Comparison of ENCODE assay signal across 8 mouse cellular contexts in the genomic region with DNA sequence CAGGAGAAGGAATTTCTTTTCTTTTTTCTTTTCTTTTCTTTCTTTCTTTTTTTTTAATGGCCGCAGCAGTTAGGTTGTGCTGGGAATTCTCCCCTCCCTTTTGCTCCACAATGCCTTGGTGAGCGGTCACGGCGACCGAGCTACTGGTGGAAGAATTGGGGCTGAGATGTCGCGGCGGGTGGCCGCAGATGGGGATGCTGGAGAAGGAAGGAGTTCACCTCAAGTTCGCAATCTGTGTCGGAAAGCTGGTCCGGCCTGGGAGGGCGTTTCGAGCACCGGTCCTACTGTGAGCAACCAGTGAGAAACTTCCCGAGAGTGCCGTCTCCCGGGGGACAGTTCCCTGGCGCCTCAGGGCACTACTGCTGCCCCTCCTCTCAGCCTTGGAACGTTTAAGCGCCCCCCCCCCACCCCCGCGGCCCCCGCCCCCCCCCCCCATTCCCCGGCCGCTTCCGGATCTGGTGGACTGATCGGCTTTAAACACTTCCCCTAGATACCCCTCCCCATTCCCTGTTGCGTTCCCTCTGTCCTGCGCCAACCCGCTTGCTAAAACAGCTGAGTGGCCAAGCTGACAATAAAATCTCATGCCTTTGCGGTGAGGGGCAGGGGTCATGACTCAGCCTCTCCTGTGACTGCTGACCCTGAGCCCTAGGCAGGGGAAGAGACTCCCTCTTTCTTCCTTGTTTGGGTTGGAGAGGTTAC. TPM values are rescaled to one million over a fixed set of nuclear protein-coding genes. Genes with fewer than 3 reads are reported as not detected.
DNase-seq lines count a peak whose midpoint lies in the region; ATAC-seq and TF ChIP-seq lines count a peak whose summit lies in the region.

No protein-coding gene starts in this region.

- no peaks in the 10 kb centered on the region for H3K9me3 ChIP-seq in kidney, postnatal 0 days (replicated peaks; ENCODE audit: low read length)
- no peaks in the 10 kb centered on the region for H3K9me3 ChIP-seq in embryonic facial prominence, embryonic 14.5 days (ENCODE audit: control insufficient read depth, low read length)
- no peaks in the 10 kb centered on the region for H3K9me3 ChIP-seq in limb, embryonic 10.5 days (replicated peaks)
- H3K9me3 ChIP-seq in neural tube, embryonic 14.5 days (ENCODE audit: control insufficient read depth, low read length): no peaks in the 10 kb centered on the region

- 0 out of 2 replicates have a peak, but pooled peaks cover 5% of the 10 kb centered on the region for H3K36me3 ChIP-seq in kidney, postnatal 0 days (ENCODE audit: insufficient read depth, low read length)
- H3K36me3 ChIP-seq in embryonic facial prominence, embryonic 14.5 days (ENCODE audit: control insufficient read depth, insufficient read depth, low read length): peaks cover 22% of the 10 kb centered on the region
- peaks cover 42% of the 10 kb centered on the region for H3K36me3 ChIP-seq in limb, embryonic 10.5 days
- peaks cover 5% of the 10 kb centered on the region for H3K36me3 ChIP-seq in neural tube, embryonic 14.5 days (ENCODE audit: control insufficient read depth, insufficient read depth, low read length)

- H3K4me2 ChIP-seq in kidney, postnatal 0 days (ENCODE audit: low read length): peak overlapping the region; percentile 98
- H3K4me2 ChIP-seq in embryonic facial prominence, embryonic 14.5 days (ENCODE audit: low read depth, low read length): peak overlapping the region; percentile 94
- H3K4me2 ChIP-seq in neural tube, embryonic 14.5 days (ENCODE audit: low read depth, low read length): peak overlapping the region; percentile 90

- 0 out of 2 replicates have a peak, but pooled peaks have one; percentile 9 for ATAC-seq in kidney, postnatal 0 days (replicated peaks; ENCODE audit: low FRiP score, low read depth)
- no peak for ATAC-seq in embryonic facial prominence, embryonic 14.5 days (ENCODE audit: low read depth)
- no peak for ATAC-seq in neural tube, embryonic 14.5 days (ENCODE audit: low read depth)
- no peak for ATAC-seq in inflammation-experienced regulatory T-cells, adult 6 months

- H3K27ac ChIP-seq in kidney, postnatal 0 days: peak overlapping the region; percentile 68
- H3K27ac ChIP-seq in embryonic facial prominence, embryonic 14.5 days (replicated peaks; ENCODE audit: low read depth, low read length): peak overlapping the region; percentile 81
- H3K27ac ChIP-seq in limb, embryonic 10.5 days: peak overlapping the region; percentile 98
- peak overlapping the region; percentile 95 for H3K27ac ChIP-seq in neural tube, embryonic 14.5 days (ENCODE audit: low read depth, low read length)

- H3K4me3 ChIP-seq in kidney, postnatal 0 days (replicated peaks; ENCODE audit: low read depth, low read length): peak overlapping the region; percentile 59
- H3K4me3 ChIP-seq in embryonic facial prominence, embryonic 14.5 days (ENCODE audit: low read depth, low read length): peak overlapping the region; percentile 75
- peak overlapping the region; percentile 84 for H3K4me3 ChIP-seq in limb, embryonic 10.5 days
- H3K4me3 ChIP-seq in neural tube, embryonic 14.5 days (ENCODE audit: low read depth, low read length): peak overlapping the region; percentile 64

- no peak for TF ChIP-seq CTCF in kidney, postnatal 0 days (IDR thresholded peaks at IDR 0.05; ENCODE audit: low read depth)

- H3K4me1 ChIP-seq in kidney, postnatal 0 days (replicated peaks; ENCODE audit: insufficient read depth, low read length): peaks cover 23% of the 10 kb centered on the region
- H3K4me1 ChIP-seq in embryonic facial prominence, embryonic 14.5 days (ENCODE audit: control insufficient read depth, insufficient read depth, low read length): peaks cover 20% of the 10 kb centered on the region
- H3K4me1 ChIP-seq in limb, embryonic 10.5 days: peaks cover 43% of the 10 kb centered on the region
- H3K4me1 ChIP-seq in neural tube, embryonic 14.5 days (ENCODE audit: control insufficient read depth, insufficient read depth, low read length): peaks cover 47% of the 10 kb centered on the region

- H3K27me3 ChIP-seq in kidney, postnatal 0 days (ENCODE audit: insufficient read depth, low read length): no peaks in the 10 kb centered on the region
- no peaks in the 10 kb centered on the region for H3K27me3 ChIP-seq in embryonic facial prominence, embryonic 14.5 days (replicated peaks; ENCODE audit: control insufficient read depth, insufficient read depth, low read length)
- H3K27me3 ChIP-seq in limb, embryonic 10.5 days (ENCODE audit: low read depth, poor library complexity, severe bottlenecking): no peaks in the 10 kb centered on the region
- no peaks in the 10 kb centered on the region for H3K27me3 ChIP-seq in neural tube, embryonic 14.5 days (ENCODE audit: control insufficient read depth, insufficient read depth, low read length)

- 5% methylated on average over 26 of the region's 32 CpGs for WGBS in kidney, postnatal 0 days
- WGBS in embryonic facial prominence, embryonic 14.5 days: 3% methylated on average over 22 of the region's 32 CpGs
- under 1% methylated on average over 32 of the region's 32 CpGs for WGBS in limb, embryonic 10.5 days
- 2% methylated on average over 27 of the region's 32 CpGs for WGBS in neural tube, embryonic 14.5 days

- H3K9ac ChIP-seq in kidney, postnatal 0 days (ENCODE audit: low read depth, low read length): peak overlapping the region; percentile 61
- H3K9ac ChIP-seq in embryonic facial prominence, embryonic 14.5 days (ENCODE audit: low read depth, low read length): peak overlapping the region; percentile 75
- H3K9ac ChIP-seq in neural tube, embryonic 14.5 days (replicated peaks; ENCODE audit: low read depth, low read length): peak overlapping the region; percentile 82

- DNase-seq in kidney, postnatal 0 days (ENCODE audit: low spot score): peak; percentile 35
- DNase-seq in kidney, adult 11 months: no peak
- peak; percentile 58 for DNase-seq in adrenal gland, postnatal 14 days
- peak; percentile 22 for DNase-seq in embryonic facial prominence, embryonic 14.5 days (ENCODE audit: low spot score)
- DNase-seq in limb, embryonic 10.5 days (ENCODE audit: low spot score): peak; percentile 66
- DNase-seq in layer of hippocampus, adult 9-11 months: no peak

RNA-seq across cellular contexts. Expression of a gene that starts 35.9 kb away (rescaled TPM):
- 14.6 and 15.2 TPM in 2 replicates for polyA plus RNA-seq in kidney, postnatal 0 days (2015; fragmentation: Nextera tagmentation; extraction: Ambion mirVana)
- 38.8 and 48.3 TPM in 2 replicates for total RNA-seq in adrenal gland, postnatal 14 days (2021)
- 23.9 and 27.6 TPM in 2 replicates for polyA plus RNA-seq in embryonic facial prominence, embryonic 14.5 days (2014; fragmentation: Nextera tagmentation; extraction: Ambion mirVana)
- 34.3 and 37.3 TPM in 2 replicates for polyA plus RNA-seq in limb, embryonic 10.5 days (2016; fragmentation: Nextera tagmentation; extraction: Ambion mirVana)
- polyA plus RNA-seq in neural tube, embryonic 14.5 days (2014; fragmentation: Nextera tagmentation; extraction: Ambion mirVana): 34.1 and 35.7 TPM in 2 replicates
- 10 to 100 TPM in 2 of 3 experiments, 1 to 10 TPM in 1; 5.6 to 12.2 (median 12.1) TPM for polyA plus RNA-seq in inflammation-experienced regulatory T-cells, adult 6 months (2017; shearing (Covaris generic))

Comparison
In these comparisons a context has a peak if more than half of its experiments do, and no peak if none do; other contexts are left out.
1. DNase-seq: peak in kidney, postnatal 0 days (single experiment), adrenal gland, postnatal 14 days (single experiment), embryonic facial prominence, embryonic 14.5 days (single experiment) and limb, embryonic 10.5 days (single experiment); none in kidney, adult 11 months (single experiment) and layer of hippocampus, adult 9-11 months (single experiment).
2. Peak in every context shown above with its lines, with median percentiles within 50 percentile points of each other: H3K27ac ChIP-seq, H3K4me2 ChIP-seq, H3K4me3 ChIP-seq and H3K9ac ChIP-seq.